Mouse (Mus musculus) kidney, postnatal 14 days (tissue): ENCODE measurements around the gene Cacna2d4.

Experiments used
- DNase-seq: peaks from one replicate; pipeline ENCODE4 v3.0.0; 2022; ENCODE audit warnings: mixed read lengths

Gene Cacna2d4

DNA sequence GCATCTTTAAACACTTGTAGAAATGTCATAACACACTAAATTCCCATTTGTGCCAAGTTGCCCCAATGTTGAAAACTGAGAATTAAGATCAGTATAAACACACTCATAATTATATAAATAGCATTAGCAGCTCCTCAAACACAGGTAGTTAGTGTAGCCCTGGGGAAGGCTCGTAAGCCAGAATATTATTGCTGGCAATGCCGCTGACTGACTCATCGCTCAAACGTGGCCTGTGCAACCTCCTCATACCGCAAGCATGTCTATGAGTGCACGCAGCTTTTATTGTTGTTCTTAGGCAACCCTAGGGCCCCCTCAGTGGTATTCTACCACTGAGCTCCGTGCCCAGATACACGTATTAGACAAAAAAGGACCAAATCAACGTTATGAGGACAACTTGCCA lies 156.5 kb downstream of the Cacna2d4 start:
- no peak for DNase-seq

DNA sequence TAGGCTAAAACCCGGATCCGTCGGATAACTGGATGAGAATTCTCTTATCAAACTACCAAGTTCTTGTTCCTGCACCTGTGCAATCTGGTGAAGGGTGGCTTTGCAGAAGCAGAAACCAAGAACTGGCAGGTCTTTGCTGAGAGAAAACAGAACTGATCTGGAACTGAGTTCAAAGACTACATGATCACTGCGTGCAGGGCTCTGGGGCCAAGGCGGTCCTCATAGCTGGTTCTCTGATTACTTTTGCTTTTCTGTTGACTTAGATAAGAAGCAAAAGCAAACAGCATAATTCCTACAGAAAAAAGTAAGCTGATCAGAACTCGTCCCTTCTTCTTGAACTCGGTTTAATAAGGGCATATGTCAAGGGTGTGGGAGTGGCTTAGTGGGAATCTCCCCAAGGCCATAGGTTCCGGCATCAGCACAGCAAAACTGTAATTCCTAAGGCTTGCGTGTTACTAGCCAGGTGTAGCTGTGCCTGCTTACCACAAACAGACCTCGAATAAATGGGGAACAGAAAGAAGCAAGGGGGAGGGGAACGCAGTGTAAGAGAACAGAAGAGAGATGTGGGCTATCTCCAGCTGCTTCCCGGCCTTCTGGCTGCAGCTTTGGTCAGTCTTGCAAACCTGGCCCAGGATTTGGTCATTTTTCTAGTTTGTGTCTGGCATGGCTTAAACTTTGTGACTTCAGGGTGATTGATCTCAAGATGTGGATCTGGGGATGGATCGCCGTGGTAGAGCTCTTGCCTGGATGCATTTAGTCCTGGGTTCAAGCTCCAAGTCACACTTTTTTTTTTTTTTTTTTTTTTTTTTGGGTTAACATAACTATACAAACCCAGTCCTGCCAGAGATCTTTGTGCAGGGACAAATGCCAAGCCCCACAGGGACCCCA lies 159.3 kb downstream of the Cacna2d4 start:
- DNase-seq, result no peak

DNA sequence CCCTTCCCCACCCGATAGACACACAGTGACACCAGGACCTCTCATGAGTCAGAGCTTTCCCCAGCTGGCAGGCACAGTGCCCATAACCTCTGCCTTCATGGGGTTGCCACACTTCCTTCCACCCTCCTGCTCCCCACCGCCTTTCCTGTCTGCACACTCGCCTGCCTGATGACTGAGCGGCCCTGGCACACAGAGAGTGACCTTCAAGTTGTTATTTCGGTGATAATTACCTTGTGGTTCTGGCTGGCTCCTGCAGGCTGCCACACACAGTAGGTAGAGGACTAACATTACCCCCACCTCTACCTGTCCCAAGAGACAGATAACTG lies 159.9 kb downstream of the Cacna2d4 start:
- DNase-seq, result peak; percentile 66

DNA sequence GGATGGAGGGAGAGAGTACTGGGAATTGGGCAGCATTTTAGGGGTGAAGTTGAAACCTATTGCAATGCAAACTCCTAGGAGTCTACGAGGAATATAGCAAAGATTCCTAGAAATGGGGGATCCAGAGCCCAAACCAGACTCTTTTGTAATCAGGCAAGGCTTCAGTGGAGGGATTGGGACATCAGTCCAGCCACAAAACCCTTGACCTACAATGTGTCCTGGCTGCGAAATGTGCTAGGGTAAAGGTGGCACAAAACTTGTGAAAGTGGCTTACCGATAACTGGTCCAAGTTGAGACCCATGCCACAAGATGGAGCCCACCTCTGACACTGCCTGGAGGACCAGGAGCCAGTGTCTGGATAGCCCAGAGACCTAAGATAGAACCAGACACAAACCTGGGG lies 163.0 kb downstream of the Cacna2d4 start:
- no peak for DNase-seq

DNA sequence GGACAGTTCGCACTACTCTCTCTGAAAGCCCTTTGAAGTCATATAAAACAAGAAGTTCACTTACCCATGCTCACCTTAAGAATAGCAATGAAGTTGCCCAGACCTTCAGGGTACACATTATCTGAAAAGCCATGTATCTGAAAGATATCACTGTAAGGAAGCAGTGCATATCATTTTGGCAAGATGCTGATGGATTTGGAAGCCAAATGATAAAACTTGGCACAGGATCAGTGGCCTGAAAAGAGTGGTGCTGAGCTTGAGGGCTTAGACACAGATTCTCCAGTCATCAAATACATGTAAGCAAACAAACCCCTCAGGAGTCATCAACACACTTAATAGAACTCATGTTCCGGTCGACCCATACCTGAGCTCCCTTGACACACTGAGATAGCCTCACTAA lies 164.3 kb downstream of the Cacna2d4 start:
- DNase-seq, result no peak

DNA sequence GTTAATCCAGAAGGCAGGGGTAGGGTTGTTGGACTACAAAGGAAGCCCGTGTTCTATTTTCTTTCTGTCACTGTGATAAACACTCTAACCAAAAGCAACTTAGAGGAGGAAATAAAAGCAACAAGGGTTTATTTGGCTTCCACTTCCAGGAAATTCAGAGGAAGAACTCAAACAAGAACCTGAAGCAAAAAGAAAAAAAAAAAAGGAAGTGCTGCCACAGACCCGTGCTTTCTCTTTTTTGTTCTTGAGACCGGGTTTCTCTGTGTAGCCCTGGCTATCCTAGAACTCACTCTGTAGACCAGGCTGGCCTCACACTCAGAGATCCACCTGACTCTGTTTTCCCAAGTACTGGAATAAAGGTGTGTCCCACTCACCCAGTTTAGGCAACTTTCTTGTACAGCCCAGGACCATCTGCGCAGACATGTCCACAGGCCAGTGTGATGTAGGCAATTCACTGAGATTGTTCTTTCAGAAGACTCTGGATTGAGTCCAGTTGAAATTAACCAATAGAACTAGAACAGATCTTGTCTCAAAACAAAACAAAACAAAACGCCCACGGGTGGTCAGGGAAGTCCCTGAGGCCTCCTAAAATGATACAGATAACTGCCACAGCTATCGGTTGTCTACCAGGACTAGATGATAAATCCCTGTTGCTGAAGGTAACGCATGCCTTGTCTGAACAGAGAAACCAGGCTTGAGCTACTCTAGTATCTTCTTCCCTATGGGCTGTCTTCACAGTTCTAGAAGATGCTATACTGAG lies 165.4 kb downstream of the Cacna2d4 start:
- no peak for DNase-seq
